Mouse (Mus musculus): ENCODE data around the gene Itga11.

Gene Itga11

DNA sequence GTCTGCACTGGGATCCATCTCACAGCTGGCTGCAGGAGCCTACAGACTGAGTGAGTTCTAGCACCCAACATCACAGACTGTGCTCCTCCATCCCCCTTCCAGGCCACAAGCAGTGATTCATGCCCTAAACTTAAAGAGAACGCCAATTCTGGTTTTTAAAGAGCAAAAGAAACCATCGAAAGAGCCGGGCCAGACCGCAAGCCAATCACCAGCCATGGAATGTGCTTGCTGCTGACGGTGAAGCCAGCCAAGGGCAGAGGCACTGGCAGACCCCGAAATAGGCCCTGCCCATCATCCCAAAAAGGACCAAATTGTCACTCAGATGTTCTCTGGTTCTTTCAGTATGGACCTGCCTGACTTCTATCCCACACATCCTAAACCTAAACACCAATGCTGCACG is 6.7 kb downstream of the Itga11 start:
- DNase-seq (ENCODE audit: low spot score): no peak

DNA sequence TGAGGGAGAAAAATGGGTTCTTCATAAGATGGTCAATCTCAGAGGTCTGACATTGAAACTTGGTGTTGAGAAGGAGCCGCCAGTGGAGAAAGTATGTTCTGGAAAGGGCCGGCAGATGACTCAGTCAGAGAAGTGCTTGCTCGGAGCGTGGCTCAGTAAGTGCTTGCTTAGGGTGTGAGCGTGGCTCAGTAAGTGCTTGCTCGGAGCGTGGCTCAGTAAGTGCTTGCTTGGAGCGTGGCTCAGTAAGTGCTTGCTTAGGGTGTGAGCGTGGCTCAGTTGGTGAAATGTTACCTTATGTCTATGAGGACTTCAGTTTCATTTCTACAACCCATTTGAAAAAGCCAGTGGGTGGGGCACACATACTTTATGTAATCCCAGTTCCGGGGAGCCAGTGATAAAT is 12.1 kb downstream of the Itga11 start:
- DNase-seq (ENCODE audit: low spot score): peak; percentile 10

DNA sequence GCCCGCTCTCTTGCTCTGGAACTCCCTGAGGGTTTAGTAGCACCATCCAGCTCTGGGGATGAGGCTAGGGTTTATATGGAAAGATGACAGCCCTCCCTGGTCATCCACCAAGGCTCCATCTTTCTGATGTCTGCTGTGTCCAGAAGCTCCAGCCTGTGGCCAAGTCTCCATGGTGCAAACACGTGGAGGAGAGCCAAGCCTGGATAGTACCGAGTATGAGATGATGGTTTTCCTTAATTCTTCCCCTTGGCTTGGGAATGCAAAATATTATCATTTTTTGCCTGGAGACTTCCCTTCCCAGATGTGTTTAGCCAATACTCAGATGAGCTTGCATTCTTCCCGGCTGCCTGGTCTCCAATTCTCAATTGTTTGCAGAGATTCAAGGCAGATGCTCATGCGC is 16.4 kb downstream of the Itga11 start:
- no peak for DNase-seq (ENCODE audit: low spot score)

DNA sequence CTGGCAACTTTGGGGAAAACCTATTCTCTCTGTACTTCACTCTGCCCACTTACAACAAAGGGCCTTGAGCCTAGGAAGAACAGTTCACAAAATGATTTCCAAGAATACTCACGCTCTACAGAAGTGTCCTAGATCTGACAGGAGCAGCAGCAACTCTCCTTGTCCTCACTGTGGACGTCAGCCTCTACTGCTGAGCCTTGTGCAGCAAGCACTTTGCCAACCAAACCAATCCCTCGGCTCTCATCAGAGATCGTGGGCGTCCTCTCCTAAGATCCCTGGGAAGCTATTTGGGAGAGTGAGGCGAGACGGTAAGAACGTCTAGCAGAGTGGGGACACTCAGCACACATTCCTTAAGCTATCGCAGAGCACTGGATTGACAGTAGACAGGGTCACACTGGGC is 17.6 kb downstream of the Itga11 start:
- DNase-seq (ENCODE audit: low spot score): no peak

DNA sequence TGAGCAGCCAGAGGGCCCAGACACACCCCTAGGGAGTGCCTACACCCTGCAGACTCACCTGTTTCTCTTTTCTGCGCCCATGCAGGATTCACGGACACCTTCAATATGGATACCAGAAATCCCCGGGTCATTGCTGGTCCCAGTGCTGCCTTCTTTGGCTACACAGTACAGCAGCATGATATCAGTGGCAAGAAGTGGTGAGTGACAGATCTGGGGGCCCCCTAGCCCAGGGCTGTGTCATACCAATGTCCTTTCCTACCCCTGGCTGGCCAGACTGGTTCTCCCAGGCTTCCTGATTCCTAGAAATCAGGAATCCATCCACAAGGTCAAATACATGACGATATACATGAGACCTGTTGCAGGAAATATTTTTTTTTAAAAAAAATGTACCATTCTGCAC is 19.2 kb downstream of the Itga11 start:
- DNase-seq (ENCODE audit: low spot score): no peak

DNA sequence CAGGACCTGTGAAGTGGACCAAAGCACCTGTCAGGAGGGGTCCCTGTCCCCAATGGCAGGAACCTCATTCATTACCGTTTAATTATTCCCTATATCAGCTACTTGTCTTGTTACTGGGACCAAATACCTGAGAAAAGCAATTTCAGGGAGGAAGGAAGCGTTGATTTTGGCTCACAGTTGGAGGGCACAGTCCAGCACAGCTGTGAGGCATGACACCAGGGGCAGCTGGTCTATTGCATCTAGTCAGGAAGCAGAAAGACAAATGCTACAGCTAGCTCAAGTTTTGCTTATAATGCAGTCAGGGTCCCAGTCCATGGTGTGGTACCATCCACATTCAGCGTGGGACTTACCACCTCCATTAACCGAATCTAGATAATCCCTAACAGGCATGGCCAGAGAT is 29.6 kb downstream of the Itga11 start:
- DNase-seq (ENCODE audit: low spot score): no peak

DNA sequence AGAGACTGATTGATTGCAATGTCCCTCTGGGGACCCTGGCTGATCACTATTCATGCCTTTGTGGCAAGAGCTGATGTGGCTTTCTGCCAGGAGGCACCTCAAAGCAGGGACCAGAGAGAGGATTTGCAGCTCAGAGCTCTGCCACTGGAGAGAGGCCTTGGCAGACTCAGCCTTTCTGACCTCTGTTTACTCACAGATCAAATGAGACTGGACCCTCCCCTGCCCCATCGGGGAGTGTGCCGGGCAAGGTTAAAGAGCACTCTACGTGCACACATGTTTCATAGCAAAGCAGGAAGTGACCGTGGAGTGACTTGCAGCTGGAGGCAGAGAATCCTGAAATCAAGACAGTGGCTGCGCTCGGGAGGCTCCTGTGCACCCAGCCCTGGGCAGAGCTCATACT is 30.2 kb downstream of the Itga11 start:
- no peak for DNase-seq (ENCODE audit: low spot score)

DNA sequence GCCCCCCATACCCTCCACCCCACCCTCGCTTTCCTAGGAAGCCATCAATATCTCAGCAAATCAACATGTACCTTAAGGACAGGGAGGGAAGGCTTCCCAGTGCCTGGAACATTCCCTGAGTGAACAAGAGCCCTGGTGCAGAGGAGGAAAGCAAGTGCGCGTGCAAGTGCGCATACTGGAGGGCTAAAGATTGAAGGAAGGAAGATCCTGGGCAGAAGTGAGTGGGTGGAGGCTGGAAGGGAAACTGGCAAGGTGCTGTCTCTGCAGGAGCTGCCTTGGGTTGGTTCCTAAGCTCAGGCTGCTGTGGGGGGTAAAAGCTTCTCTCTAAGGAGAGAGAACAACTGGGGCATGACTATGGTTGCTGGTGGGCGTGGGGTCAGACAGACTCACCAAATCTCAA is 32.4 kb downstream of the Itga11 start:
- no peak for DNase-seq (ENCODE audit: low spot score)

DNA sequence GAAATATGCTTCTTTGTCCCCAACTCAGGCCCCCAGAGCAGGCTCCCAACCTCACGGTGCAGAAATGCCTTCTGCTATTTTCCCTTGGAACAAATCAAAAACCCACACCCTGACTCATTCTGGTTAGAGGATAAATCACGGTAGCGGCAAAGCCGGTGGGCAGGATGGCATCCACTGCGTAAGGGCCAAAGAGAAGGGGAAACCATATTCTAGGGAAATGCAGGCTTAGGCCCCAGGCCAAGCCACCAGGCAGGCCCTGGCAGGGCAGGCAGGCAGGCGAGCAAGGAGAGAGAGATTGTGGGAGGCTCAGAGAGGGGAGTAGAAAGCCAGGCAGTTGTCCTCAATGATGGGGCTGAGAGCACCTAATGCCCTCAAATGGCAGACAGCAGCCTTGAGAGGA is 34.7 kb downstream of the Itga11 start:
- DNase-seq (ENCODE audit: low spot score): no peak

DNA sequence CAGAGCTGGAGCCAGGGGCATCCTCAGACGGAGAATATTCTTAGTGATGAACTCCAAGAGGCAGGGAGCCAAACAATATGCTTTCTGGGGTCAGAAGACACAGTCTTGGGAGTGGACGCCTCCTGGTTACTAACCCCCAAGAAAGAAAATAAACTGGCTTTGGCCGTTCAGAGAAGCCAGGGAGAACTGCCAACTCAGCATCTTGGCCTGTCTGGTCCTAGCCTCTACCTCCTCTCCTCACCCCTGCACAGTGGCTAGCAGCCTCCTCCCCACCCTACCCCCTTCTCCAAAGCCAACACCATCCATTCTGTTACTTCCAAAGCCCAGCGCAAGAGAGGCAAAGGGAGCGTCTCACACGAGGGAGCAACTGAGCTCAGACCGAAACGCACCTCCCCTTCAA is 35.4 kb downstream of the Itga11 start:
- no peak for DNase-seq (ENCODE audit: low spot score)

DNA sequence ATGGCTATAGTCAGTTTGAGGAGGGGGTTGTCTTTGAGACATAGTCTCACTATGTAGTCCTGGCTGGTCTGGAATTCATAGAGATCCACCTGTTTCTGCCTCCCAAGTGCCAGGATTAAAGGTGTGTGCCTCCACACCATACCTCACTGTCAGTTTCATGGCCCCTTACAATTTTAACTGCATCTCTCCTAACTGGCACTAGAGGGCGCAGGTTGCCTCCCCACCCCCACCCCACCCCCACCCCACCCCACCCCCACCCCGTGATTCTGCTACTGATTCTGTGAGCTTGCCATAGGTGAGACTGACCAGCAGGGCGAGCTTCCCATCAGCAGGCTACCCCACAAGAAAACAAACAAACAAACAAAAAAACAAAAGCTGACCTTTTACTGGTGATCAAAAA is 36.7 kb downstream of the Itga11 start:
- no peak for DNase-seq (ENCODE audit: low spot score)

DNA sequence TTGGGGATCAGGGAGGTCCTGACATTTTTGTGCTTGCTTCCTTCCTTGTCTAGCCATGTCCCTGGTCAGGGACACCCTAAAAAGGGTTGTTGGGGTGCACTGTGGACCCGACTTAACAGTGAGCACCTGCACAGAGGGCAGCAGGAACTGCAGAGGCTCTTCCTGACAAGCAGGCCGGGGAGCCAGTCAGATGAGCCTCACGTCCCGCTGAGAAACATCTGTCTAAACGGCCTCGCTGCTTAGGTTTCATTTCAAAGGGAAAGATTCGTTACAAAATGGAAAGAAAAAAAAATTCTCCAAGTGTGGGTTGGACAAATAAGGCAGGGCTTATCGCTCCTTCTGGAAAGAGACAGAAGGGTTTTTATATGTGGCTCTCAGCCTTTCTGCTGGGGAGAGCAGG is 40.4 kb downstream of the Itga11 start:
- DNase-seq (ENCODE audit: low spot score): no peak

DNA sequence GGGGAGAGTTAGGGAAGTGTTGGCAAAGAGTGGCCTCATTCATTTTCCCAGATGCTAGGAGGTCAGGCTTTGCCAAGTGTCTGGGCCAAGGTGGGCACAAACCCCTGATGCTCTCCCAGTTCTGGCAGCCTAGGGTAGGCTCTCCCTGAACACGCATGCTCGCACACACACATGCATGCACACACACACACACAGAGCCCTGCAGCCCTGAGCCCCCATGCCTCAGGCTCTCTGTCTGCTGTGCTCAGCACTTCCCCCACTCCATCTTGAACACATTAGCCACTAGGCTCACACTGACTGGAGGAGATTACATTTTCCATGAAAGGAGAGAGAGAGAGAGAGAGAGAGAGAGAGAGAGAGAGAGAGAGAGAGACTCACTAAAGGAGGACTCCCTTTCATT is 44.2 kb downstream of the Itga11 start:
- no peak for DNase-seq (ENCODE audit: low spot score)

DNA sequence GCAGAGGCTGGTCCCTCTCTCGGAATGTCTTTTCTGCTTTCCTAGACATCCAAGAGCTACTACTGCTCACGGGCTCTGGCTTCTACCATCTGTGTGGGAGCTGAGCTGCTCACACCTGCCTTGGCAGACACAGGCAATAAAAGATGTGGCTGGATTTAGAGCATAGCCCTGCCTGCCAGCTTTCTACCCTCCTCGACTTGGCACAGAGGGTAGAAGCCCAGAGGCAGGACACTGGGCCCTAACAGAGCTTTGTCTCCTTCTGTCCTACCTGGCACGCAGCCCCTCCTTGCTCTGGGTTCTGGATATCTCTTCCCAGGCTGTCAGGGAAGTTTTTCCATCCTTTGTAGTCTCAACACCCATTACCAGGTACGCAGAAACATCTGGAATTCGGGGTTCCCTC is 45.1 kb downstream of the Itga11 start:
- DNase-seq (ENCODE audit: low spot score): no peak

DNA sequence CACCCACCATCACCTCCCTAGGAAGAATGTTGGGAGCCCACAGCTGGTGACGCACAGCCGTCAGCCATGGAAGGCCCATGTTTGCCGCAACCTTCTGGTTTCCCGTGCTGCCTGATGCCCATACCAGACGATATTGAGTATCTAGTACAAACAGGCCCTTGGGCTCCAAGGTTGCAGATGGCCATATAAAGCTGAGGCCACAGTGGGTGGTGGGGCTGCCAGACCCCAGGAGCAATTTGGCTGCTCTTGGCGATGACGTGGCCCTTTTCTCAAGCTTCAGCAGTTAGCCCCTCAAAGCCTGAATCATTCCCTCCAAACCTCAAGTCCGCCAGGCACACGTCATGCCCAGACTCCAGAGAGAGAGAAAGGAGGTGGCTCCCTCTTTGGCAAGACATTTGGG is 46.5 kb downstream of the Itga11 start:
- no peak for DNase-seq (ENCODE audit: low spot score)

DNA sequence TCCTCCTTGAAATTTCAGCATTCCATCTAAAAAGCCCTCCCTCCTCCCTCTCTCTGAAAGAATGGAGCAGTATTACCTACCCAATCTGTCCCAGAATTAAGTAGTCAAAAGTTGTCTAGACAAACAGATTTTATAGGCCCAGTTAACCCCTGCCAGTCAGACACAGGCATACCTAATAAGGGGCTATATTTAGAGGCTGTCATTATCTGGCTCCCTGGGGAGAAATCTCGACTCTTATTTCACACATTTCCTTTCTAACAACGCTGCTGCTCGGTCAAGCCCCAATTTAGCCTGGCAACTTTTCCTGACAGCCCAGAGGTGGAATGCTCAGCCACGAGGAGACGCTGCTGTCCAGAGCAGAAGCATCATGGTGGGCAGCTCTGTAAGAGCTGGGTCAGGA is 47.6 kb downstream of the Itga11 start:
- no peak for DNase-seq (ENCODE audit: low spot score)

DNA sequence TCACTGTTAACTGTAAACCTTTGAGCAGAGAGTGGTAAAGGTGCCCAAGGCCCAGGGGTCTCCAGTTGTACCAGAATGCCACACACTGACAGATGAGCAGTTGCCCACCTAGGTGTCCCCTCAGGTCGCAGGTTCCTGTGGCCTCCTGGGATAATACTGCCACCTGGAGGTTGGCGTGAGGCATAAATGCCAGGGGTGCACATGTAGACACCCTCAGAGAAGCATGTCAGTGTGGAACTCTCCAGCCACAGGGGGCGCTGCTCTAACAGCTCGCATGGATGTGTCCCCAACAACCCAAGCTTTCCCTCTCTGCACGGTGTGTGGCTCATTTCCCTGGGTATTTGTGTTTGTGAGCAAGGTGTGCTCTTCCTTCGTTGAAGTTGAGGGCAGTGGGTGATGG is 48.8 kb downstream of the Itga11 start:
- DNase-seq (ENCODE audit: low spot score): no peak

DNA sequence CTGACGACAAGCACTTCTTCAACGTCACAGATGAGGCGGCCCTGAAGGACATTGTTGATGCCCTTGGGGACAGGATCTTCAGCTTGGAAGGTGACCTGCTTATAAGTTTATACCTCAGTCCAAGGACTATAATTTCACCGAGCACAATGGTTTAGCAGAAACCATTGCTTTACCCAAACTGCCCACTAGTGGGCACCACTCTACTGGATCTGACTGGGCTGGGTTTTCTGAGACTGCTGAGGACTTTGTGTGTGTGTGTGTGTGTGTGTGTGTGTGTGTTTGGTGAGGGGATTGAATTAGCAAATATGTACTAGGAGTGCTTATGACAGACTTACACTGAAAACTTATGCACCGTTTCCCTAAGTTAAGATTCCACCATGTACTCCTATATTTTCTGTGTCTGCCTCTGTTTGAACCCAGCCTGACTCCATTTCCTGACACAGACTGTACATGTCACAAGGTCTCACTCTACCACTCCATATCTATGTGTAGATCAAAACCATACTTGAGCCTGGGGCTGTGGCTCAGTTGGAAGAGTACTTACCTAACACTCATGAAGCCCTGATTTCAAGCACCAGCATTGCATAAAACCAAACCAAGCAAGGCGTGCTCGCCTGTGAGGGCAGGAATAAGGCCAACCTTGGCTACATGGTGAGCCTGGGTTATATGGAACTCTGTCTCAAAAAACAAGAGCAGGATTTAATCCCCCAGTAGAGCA is 67.1 kb downstream of the Itga11 start:
- peak; percentile 62 for DNase-seq (ENCODE audit: low spot score)

DNA sequence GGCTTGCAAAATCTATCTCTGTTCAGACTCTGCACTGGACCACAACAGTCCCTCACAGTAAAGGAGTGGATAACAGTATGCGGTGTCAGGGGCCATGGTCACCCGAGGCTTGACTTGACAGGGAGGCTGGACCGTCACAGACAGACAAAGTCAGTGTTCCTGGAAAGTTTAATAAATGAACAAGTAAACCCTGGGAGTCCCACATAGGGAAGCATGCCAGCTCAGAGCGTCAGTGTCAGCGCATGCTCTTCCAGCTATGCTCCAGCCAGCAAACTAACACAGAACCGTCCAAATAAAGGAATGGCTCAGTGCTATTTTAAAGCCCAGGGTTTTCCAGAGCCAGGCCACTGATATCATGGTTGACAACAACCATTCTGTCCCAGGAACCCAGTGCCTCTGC is 69.0 kb downstream of the Itga11 start:
- DNase-seq (ENCODE audit: low spot score): no peak

DNA sequence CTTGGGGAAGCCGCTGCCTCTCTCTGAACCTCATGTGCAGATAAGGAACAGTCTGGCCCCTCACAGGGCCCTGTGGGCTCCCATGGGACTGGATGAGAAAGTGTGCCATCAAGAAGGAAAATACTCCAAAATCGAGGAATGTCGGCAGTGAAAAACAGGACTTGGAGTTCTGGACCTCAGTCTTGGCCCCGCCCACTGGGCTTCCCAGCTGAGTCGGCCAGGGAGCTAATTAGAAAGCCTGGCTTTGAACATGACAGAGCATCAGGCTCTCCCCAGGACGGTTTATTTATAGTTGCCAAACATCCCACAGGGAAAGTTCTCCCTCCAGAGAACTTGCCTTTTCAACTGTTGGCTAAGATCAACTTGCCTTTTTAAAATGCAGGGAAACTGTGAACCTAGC is 72.0 kb downstream of the Itga11 start:
- DNase-seq (ENCODE audit: low spot score): peak; percentile 40

DNA sequence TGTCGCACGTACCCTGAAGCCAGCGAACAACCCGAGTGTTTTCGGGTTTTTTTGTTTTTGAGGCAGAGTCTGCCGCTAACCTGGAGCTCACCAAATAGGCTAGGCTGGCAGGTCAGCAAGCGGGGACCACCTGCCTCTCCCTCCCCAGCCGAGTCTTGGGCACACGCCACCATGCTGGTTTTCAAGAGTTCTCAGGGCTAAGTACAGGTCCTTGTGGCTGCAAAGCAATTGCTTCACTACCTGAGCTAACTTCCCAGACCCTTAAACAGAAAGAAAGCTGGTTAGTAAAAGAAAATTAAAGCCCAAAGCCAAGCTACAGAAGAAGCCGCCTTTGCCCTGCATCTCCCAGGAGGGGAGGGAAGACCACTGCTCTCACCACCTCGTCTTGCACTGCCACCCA is 72.8 kb downstream of the Itga11 start:
- DNase-seq (ENCODE audit: low spot score): peak; percentile 56

DNA sequence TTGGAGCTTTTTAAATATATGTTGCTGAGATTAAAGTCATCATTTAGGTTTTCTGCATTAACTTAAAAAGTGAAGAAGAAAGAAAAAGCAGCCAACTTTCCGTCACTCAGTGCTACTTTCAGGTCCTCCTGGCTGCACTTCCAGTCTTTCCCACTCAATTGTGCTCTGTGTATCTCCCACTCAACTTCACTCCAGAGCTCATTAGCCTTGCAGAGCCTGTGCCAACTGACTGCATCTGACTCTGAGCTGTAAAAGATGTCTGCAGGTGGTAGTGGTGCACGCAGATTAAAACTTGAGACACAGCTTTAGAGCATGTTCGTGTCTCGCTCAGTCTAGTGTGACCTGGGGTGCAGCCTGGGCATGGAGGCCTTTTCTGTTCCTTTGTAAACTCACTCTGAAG is 80.7 kb downstream of the Itga11 start:
- no peak for DNase-seq (ENCODE audit: low spot score)

DNA sequence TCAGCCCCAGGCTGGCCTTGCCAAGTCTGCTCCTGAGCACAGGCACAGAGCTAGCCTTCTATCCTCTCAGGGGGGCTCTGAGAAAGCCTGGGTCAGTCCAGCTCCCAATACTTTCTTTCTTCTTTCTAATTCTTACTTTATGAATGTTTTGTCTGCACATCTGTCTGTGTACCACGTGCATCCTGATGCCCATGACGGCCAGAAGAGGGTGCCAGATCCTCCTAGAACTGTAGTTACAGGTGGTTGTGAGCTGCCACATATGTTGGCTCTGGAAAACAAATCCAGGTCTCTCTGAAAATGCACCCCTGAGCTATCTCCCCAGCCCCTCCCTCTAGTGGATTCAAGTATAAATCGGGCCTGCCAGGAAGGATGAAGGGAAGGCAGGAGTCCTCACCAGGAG is 82.0 kb downstream of the Itga11 start:
- DNase-seq (ENCODE audit: low spot score): no peak

DNA sequence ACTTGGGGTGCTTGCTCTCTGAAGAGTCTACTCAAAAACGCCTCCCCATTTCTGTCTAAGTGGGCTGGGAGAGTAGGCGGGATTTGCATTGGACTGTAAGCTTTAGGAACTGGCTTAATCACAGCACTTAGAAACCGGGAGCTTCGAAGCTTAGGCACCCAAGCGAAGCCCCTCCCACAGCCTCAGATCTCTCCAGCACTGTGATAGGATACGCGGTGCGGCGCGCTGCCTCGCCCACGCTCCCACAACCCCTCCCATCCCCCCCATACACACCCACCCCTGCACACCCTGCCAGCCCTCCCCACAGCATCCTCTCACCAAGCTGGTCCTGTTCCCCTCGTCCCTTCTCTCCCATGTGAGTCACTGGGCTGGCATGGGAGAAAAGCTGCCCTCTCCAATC is 85.9 kb downstream of the Itga11 start:
- DNase-seq (ENCODE audit: low spot score): no peak

DNA sequence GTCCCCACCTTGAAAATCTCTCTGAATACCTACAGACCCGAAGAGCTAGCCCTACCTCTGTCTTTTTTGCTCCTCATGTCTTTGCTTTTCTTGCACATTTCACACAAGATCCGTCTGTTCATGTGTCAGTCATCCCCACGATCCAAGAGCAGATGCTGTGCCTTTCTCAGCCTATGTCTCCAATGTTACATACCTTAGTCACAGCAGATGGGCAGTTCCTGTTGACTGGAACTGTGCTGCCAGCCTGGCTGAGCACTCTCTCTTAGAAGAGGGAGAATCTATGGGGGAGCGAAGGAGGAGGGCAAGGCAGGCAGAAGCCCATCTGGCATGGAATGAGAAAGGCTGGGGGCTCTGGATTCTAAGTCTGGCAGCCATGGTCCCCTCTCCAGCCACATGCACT is 87.7 kb downstream of the Itga11 start:
- no peak for DNase-seq (ENCODE audit: low spot score)
